Mouse (Mus musculus): ENCODE measurements at regions not wholly inside any gene's neighbourhood (a gene's known extent, or its start where the extent isn't known, plus 50 kb on each side); places are given as distances from the start of the nearest gene placed in this dataset.

GRCm38 (mm10) chr12:109398473-109398872 is 54.1 kb upstream of the Dlk1 start:
- no peak overlapping the region for H3K4me3 ChIP-seq (ENCODE audit: low read depth, low read length)
- H3K9me3 ChIP-seq (ENCODE audit: low read length), result no peaks in the 10 kb centered on the region
- peaks cover 20% of the 10 kb centered on the region for H3K4me1 ChIP-seq (ENCODE audit: insufficient read depth, low read depth, low read length)
- TF ChIP-seq CTCF (IDR thresholded peaks at IDR 0.05) (no peak), EP300 (IDR thresholded peaks at IDR 0.05) (no peak)
- DNase-seq (ENCODE audit: low spot score) (no peak), ATAC-seq (no peak)
- no peaks in the 10 kb centered on the region for H3K27me3 ChIP-seq (replicated peaks; ENCODE audit: insufficient read depth, low read length)
- 72% methylated on average over 7 of the region's 7 CpGs for WGBS
- H3K27ac ChIP-seq (ENCODE audit: low read length), result no peak overlapping the region
- H3K9ac ChIP-seq (replicated peaks; ENCODE audit: low read depth), result no peak overlapping the region
- H3K36me3 ChIP-seq (ENCODE audit: insufficient read depth, low read length), result no peaks in the 10 kb centered on the region
- H3K4me2 ChIP-seq (replicated peaks; ENCODE audit: low read depth, low read length), result no peak overlapping the region

- Histone ChIP-seq H3K27ac (ENCODE audit: low read length) (no peak overlapping the region), H3K9me3 (ENCODE audit: low read length) (no peaks in the 10 kb centered on the region), H3K4me2 (replicated peaks; ENCODE audit: low read depth, low read length) (0 out of 2 replicates have a peak overlapping the region, but pooled peaks have one; percentile 28), H3K4me1 (ENCODE audit: insufficient read depth, low read depth, low read length) (peaks cover 20% of the 10 kb centered on the region), H3K4me3 (ENCODE audit: low read depth, low read length) (no peak overlapping the region), H3K27me3 (replicated peaks; ENCODE audit: insufficient read depth, low read length) (no peaks in the 10 kb centered on the region), H3K9ac (replicated peaks; ENCODE audit: low read depth) (no peak overlapping the region), H3K36me3 (ENCODE audit: insufficient read depth, low read length) (no peaks in the 10 kb centered on the region)
- DNase-seq (ENCODE audit: low spot score) (no peak), ATAC-seq (no peak)
- TF ChIP-seq EP300 (IDR thresholded peaks at IDR 0.05) (no peak), CTCF (IDR thresholded peaks at IDR 0.05) (no peak)
- 7% methylated on average over 6 of the region's 6 CpGs for WGBS
These were observed 53.7 kb upstream of the Dlk1 start for GRCm38 (mm10) chr12:109398951-109399350.

- Histone ChIP-seq H3K4me1 (ENCODE audit: insufficient read depth, low read depth, low read length) (peaks cover 20% of the 10 kb centered on the region), H3K36me3 (ENCODE audit: insufficient read depth, low read length) (no peaks in the 10 kb centered on the region), H3K27me3 (replicated peaks; ENCODE audit: insufficient read depth, low read length) (no peaks in the 10 kb centered on the region), H3K9ac (replicated peaks; ENCODE audit: low read depth) (no peak overlapping the region), H3K9me3 (ENCODE audit: low read length) (no peaks in the 10 kb centered on the region), H3K27ac (ENCODE audit: low read length) (no peak overlapping the region), H3K4me3 (ENCODE audit: low read depth, low read length) (no peak overlapping the region), H3K4me2 (replicated peaks; ENCODE audit: low read depth, low read length) (peak overlapping the region; percentile 28)
- 5% methylated on average over 22 of the region's 22 CpGs for WGBS
- DNase-seq (ENCODE audit: low spot score) (peak; percentile 67), ATAC-seq (peak; percentile 25)
- TF ChIP-seq EP300 (IDR thresholded peaks at IDR 0.05) (no peak), CTCF (IDR thresholded peaks at IDR 0.05) (no peak)
These were observed 53.0 kb upstream of the Dlk1 start for GRCm38 (mm10) chr12:109399591-109399990.

GRCm38 (mm10) chr12:109400041-109400440 is 52.6 kb upstream of the Dlk1 start:
- Histone ChIP-seq H3K4me3 (ENCODE audit: low read depth, low read length) (no peak overlapping the region), H3K27me3 (replicated peaks; ENCODE audit: insufficient read depth, low read length) (no peaks in the 10 kb centered on the region), H3K27ac (ENCODE audit: low read length) (no peak overlapping the region), H3K4me1 (ENCODE audit: insufficient read depth, low read depth, low read length) (peaks cover 20% of the 10 kb centered on the region), H3K36me3 (ENCODE audit: insufficient read depth, low read length) (no peaks in the 10 kb centered on the region), H3K9ac (replicated peaks; ENCODE audit: low read depth) (no peak overlapping the region), H3K9me3 (ENCODE audit: low read length) (no peaks in the 10 kb centered on the region), H3K4me2 (replicated peaks; ENCODE audit: low read depth, low read length) (no peak overlapping the region)
- TF ChIP-seq CTCF (IDR thresholded peaks at IDR 0.05) (no peak), EP300 (IDR thresholded peaks at IDR 0.05) (no peak)
- ATAC-seq (no peak), DNase-seq (ENCODE audit: low spot score) (no peak)
- 74% methylated on average over 7 of the region's 7 CpGs for WGBS

- ATAC-seq (no peak), DNase-seq (ENCODE audit: low spot score) (peak; percentile 69)
- WGBS, result 31% methylated on average over 15 of the region's 15 CpGs
- Histone ChIP-seq H3K27me3 (replicated peaks; ENCODE audit: insufficient read depth, low read length) (no peaks in the 10 kb centered on the region), H3K9me3 (ENCODE audit: low read length) (no peaks in the 10 kb centered on the region), H3K4me1 (ENCODE audit: insufficient read depth, low read depth, low read length) (peaks cover 20% of the 10 kb centered on the region), H3K4me3 (ENCODE audit: low read depth, low read length) (no peak overlapping the region), H3K27ac (ENCODE audit: low read length) (no peak overlapping the region), H3K4me2 (replicated peaks; ENCODE audit: low read depth, low read length) (no peak overlapping the region), H3K36me3 (ENCODE audit: insufficient read depth, low read length) (no peaks in the 10 kb centered on the region), H3K9ac (replicated peaks; ENCODE audit: low read depth) (no peak overlapping the region)
- peak; percentile 78 for TF ChIP-seq CTCF (IDR thresholded peaks at IDR 0.05)
- TF ChIP-seq EP300 (IDR thresholded peaks at IDR 0.05), result no peak
These were observed 51.6 kb upstream of the Dlk1 start for GRCm38 (mm10) chr12:109400936-109401586.

- no peaks in the 10 kb centered on the region for H3K27me3 ChIP-seq (replicated peaks; ENCODE audit: insufficient read depth, low read length)
- H3K9me3 ChIP-seq (ENCODE audit: low read length), result no peaks in the 10 kb centered on the region
- H3K9ac ChIP-seq (replicated peaks; ENCODE audit: low read depth), result no peak overlapping the region
- H3K4me1 ChIP-seq (ENCODE audit: insufficient read depth, low read depth, low read length), result peaks cover 20% of the 10 kb centered on the region
- no peak for TF ChIP-seq CTCF (IDR thresholded peaks at IDR 0.05)
- TF ChIP-seq EP300 (IDR thresholded peaks at IDR 0.05), result no peak
- ATAC-seq, result peak; percentile 5
- H3K36me3 ChIP-seq (ENCODE audit: insufficient read depth, low read length), result no peaks in the 10 kb centered on the region
- no peak overlapping the region for H3K4me3 ChIP-seq (ENCODE audit: low read depth, low read length)
- no peak for DNase-seq (ENCODE audit: low spot score)
- WGBS, result 44% methylated on average over 6 of the region's 6 CpGs
- no peak overlapping the region for H3K4me2 ChIP-seq (replicated peaks; ENCODE audit: low read depth, low read length)
- peak overlapping the region; percentile 60 for H3K27ac ChIP-seq (ENCODE audit: low read length)
These were observed 50.9 kb upstream of the Dlk1 start for GRCm38 (mm10) chr12:109401696-109402095.

Data from lung, postnatal 0 days (tissue).